Mouse (Mus musculus) liver, adult 2 months (tissue): ENCODE data around the gene Odf3l2.

Experiments
- CTCF ChIP-seq: fragments of 200-500 bp; IDR thresholded peaks from 2 replicates; pipeline ENCODE4 v1.5.1; 2011; ENCODE audit warnings: low read depth, low read length, control low read depth
- POLR2A ChIP-seq: fragments of 200-500 bp; IDR thresholded peaks from 2 replicates; pipeline ENCODE4 v1.6.1; 2011; ENCODE audit warnings: low read length, control low read depth; ENCODE audit not compliant: insufficient read depth; ENCODE audit errors: extremely low read depth

- TF ChIP-seq POLR2A, result no peak
- no peak for TF ChIP-seq CTCF
Observed at GRCm38 (mm10) chr10:79670071-79670888, 24.7 kb upstream of the Odf3l2 start.
